Comparison of ENCODE assay signal across 10 mouse cellular contexts in genomic region chr14:57555471-57556070, GRCm38 (mm10). TPM values are rescaled to one million over a fixed set of nuclear protein-coding genes. Genes with fewer than 3 reads are reported as not detected.
"Had no signal": no experiment of that assay in that cellular context is flagged by ENCODE, and none has a peak within 500 bp of the region (broad histone marks: within the 10 kb centered on the region; RNA-seq: fewer than 3 reads in every experiment).

No protein-coding gene starts in this region.

- DNase-seq: kidney, postnatal 10 days; kidney, postnatal 4 days; lung, adult 2 months; lung, postnatal 36 days; midbrain, embryonic 14.5 days; right cerebral cortex, postnatal 4 days; thymus, postnatal 4 days had no signal

RNA-seq across cellular contexts. Expression of gene Il17d, which starts 31.0 kb away (rescaled TPM):
- total RNA-seq: megakaryocyte progenitor cell, adult 5-6 weeks; monocyte, adult 5-6 weeks; neutrophil, adult 5-6 weeks had no signal
